Mouse (Mus musculus): Measurements from ENCODE around the gene Iah1.

Iah1 gene

DNA sequence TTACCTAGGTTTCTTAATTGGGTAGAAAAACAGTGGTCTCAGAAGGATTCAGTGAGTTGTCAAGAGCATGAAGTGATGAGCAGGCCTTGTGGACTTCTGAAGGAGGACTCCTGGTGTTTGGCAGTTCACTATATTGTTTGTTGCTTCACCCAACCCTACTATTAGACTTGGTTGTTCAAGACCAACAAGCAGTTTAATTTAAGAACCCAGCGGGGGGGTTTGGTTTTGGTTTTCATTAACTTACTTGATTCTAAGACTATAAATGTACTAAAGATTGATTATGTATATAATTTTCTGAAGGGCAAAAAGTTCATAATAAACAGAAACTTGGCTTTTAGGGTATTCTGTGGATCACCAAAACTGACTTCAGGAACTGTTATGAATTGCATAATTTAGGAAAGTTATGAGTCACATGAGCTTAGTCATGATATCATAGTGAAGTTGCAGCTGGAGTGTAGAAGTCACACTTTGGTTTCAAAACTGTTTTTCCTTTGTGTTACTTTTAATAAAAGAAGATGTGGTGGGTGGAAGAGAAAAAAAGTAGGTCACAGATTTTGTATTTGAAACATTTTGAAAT is 53.9 kb downstream of the Iah1 start:
- peak; percentile 41 for DNase-seq

- DNase-seq: peak; percentile 97
Measured at GRCm38 (mm10) chr12:21373100-21373819, 57.1 kb downstream of the Iah1 start, which contains the start of gene Adam17. Gene Adam17, minus strand, starts transcription at chr12:21373632.
